In the genomic region with DNA sequence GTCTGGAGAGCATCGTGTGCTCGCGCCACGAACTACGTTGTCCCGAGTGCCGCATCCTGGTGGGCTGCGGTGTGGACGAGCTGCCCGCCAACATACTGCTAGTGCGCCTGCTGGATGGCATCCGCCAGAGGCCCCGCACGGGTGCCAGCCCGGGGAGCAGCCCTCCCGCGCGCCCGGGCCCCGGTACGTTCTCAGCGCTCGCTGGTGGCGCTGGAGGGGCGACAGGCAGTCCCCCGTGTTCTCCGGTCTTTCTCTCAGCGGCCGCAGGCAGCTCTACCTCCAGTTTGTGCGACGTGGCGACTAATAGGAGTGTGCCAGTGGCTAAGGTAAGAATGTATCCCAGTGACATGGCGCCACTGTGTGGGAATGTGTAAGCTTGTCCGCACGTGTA, we compare ENCODE assay signal across 9 mouse cellular contexts. TPM values are rescaled to one million over a fixed set of nuclear protein-coding genes. Genes with fewer than 3 reads are reported as not detected.
A peak's percentile ranks its signal among the peaks of the same experiment; 100 is the strongest.
DNase-seq lines count a peak whose midpoint lies in the region; ATAC-seq lines count a peak whose summit lies in the region.
"Had no signal": no experiment of that assay in that cellular context is flagged by ENCODE, and none has a peak within 500 bp of the region (broad histone marks: within the 10 kb centered on the region; RNA-seq: fewer than 3 reads in every experiment).

No protein-coding gene starts in this region.

- ATAC-seq in frontal cortex, adult (ENCODE audit: low TSS enrichment) = peak; percentile 12
- no peak; the same call in 1 of the 2 replicates for ATAC-seq in embryonic facial prominence, embryonic 12.5 days (ENCODE audit: insufficient number of reproducible peaks, insufficient read depth, low FRiP score, low TSS enrichment)
- ATAC-seq in hindbrain, embryonic 15.5 days (ENCODE audit: low FRiP score, low read depth) = peak; percentile 49
- ATAC-seq in lung, embryonic 15.5 days (ENCODE audit: borderline replicate concordance, extremely low read depth, low FRiP score, low TSS enrichment) = no peak; the same call in 1 of the 2 replicates
- ATAC-seq in erythroblast, adult 5-6 weeks (replicated peaks; ENCODE audit: low FRiP score, poor library complexity, severe bottlenecking) = no peak

- DNase-seq in frontal cortex, postnatal 36 days (ENCODE audit: low spot score in 2 of 2) = no peak
- peak; percentile 77 for DNase-seq in 3134 (ENCODE audit: extremely low read depth, insufficient read length, low spot score)
- peak; percentile 60 for DNase-seq in right cerebral cortex, adult 18-20 months

- WGBS in embryonic facial prominence, embryonic 12.5 days = 1% methylated on average over 35 of the region's 35 CpGs
- under 1% methylated on average over 35 of the region's 35 CpGs for WGBS in hindbrain, embryonic 15.5 days
- WGBS in lung, embryonic 15.5 days = under 1% methylated on average over 35 of the region's 35 CpGs

- H3K9me3 ChIP-seq in embryonic facial prominence, embryonic 12.5 days = no peaks in the 10 kb centered on the region
- no peaks in the 10 kb centered on the region for H3K9me3 ChIP-seq in hindbrain, embryonic 15.5 days
- no peaks in the 10 kb centered on the region for H3K9me3 ChIP-seq in lung, embryonic 15.5 days

- no peak overlapping the region for H3K27ac ChIP-seq in embryonic facial prominence, embryonic 12.5 days
- no peak overlapping the region; the same call in 1 of the 2 replicates for H3K27ac ChIP-seq in hindbrain, embryonic 15.5 days (replicated peaks)
- H3K27ac ChIP-seq in lung, embryonic 15.5 days = no peak overlapping the region

- peak overlapping the region; percentile 47 for H3K9ac ChIP-seq in embryonic facial prominence, embryonic 12.5 days
- H3K9ac ChIP-seq in hindbrain, embryonic 15.5 days = peak overlapping the region; percentile 67
- H3K9ac ChIP-seq in lung, embryonic 15.5 days = peak overlapping the region; percentile 58

- no peaks in the 10 kb centered on the region for H3K36me3 ChIP-seq in embryonic facial prominence, embryonic 12.5 days
- H3K36me3 ChIP-seq in hindbrain, embryonic 15.5 days = no peaks in the 10 kb centered on the region
- no peaks in the 10 kb centered on the region for H3K36me3 ChIP-seq in lung, embryonic 15.5 days

- H3K27me3 ChIP-seq in embryonic facial prominence, embryonic 12.5 days = peaks cover 22% of the 10 kb centered on the region
- 0 out of 2 replicates have a peak, but pooled peaks cover 7% of the 10 kb centered on the region for H3K27me3 ChIP-seq in hindbrain, embryonic 15.5 days
- H3K27me3 ChIP-seq in lung, embryonic 15.5 days = peaks cover 37% of the 10 kb centered on the region

- H3K4me2 ChIP-seq in embryonic facial prominence, embryonic 12.5 days (replicated peaks) = peak overlapping the region; percentile 99
- H3K4me2 ChIP-seq in hindbrain, embryonic 15.5 days = peak overlapping the region; percentile 100
- H3K4me2 ChIP-seq in lung, embryonic 15.5 days = peak overlapping the region; percentile 99

- H3K4me3 ChIP-seq in embryonic facial prominence, embryonic 12.5 days = peak overlapping the region; percentile 59
- H3K4me3 ChIP-seq in hindbrain, embryonic 15.5 days = peak overlapping the region; percentile 53
- peak overlapping the region; percentile 54 for H3K4me3 ChIP-seq in lung, embryonic 15.5 days

- H3K4me1 ChIP-seq in embryonic facial prominence, embryonic 12.5 days = no peaks in the 10 kb centered on the region
- H3K4me1 ChIP-seq in hindbrain, embryonic 15.5 days (replicated peaks) = peaks cover 17% of the 10 kb centered on the region
- H3K4me1 ChIP-seq in lung, embryonic 15.5 days = peaks cover 21% of the 10 kb centered on the region

RNA-seq across cellular contexts. Expression of a gene that starts 0.6 kb away (rescaled TPM):
- polyA plus RNA-seq in embryonic facial prominence, embryonic 12.5 days (2016; fragmentation: Nextera tagmentation; extraction: Ambion mirVana) = 1.6 and 1.7 TPM in 2 replicates
- 3.2 and 4.4 TPM in 2 replicates for polyA plus RNA-seq in hindbrain, embryonic 15.5 days (2015; fragmentation: Nextera tagmentation; extraction: Ambion mirVana)
- 2.4 and 2.9 TPM in 2 replicates for polyA plus RNA-seq in lung, embryonic 15.5 days (2015; fragmentation: Nextera tagmentation; extraction: Ambion mirVana)
- total RNA-seq in erythroblast, adult 5-6 weeks (2015; ENCODE audit: low replicate concordance) = not detected in 2 replicates
- not detected in 2 replicates for total RNA-seq in erythroblast, adult 5-6 weeks (2017; ENCODE audit: low replicate concordance)
- total RNA-seq: neutrophil, adult 5-6 weeks had no signal

Comparison
In these comparisons a context has a peak if more than half of its experiments do, and no peak if none do; other contexts are left out.
1. ATAC-seq: peak in frontal cortex, adult (single experiment) and hindbrain, embryonic 15.5 days (single experiment); none in embryonic facial prominence, embryonic 12.5 days (single experiment), lung, embryonic 15.5 days (single experiment) and erythroblast, adult 5-6 weeks (single experiment).
2. DNase-seq: peak in 3134 (single experiment) and right cerebral cortex, adult 18-20 months (single experiment); none in frontal cortex, postnatal 36 days (0 of 2).
3. Peak in every context shown above with its lines, with median percentiles within 50 percentile points of each other: H3K4me2 ChIP-seq, H3K4me3 ChIP-seq and H3K9ac ChIP-seq.